Mouse (Mus musculus): Measurements from ENCODE around the gene Lpp. TPM values are rescaled to one million over a fixed set of nuclear protein-coding genes. Genes with fewer than 3 reads are reported as not detected.

Lpp gene
- total and polyA plus RNA-seq, 3 experiments = 0.64 to 1.2 (median 0.68) TPM

- in situ Hi-C loops (cut with MboI; ENCODE audit: low pct_ligation_motif_present, low pct_unique_long_range_greater_than_20kb, low sequenced_read_pairs) = no loop called here
- dilution Hi-C loops (cut with MboI; ENCODE audit: extremely low pct_ligation_motif_present, extremely low pct_unique_long_range_greater_than_20kb, low sequenced_read_pairs) = no loop called here
- H3K79me2 ChIP-seq (replicated peaks; ENCODE audit: control insufficient read depth, extremely low read depth, insufficient read depth, poor library complexity, severe bottlenecking) = no peaks in the 10 kb centered on the region
- no peaks in the 10 kb centered on the region for H3K9me3 ChIP-seq (replicated peaks; ENCODE audit: low read length)
- no peaks in the 10 kb centered on the region for H3K27me3 ChIP-seq (replicated peaks)
- no peaks in the 10 kb centered on the region for H3K4me1 ChIP-seq (ENCODE audit: control insufficient read depth in 1 of 2, insufficient read depth in 2 of 2)
- no peak for DNase-seq (ENCODE audit: extremely low read depth)
- no peak overlapping the region for H3K27ac ChIP-seq (ENCODE audit: insufficient read depth, low read depth)
- no peak for TF ChIP-seq MEF2A (IDR thresholded peaks at IDR 0.05; ENCODE audit: borderline replicate concordance, low read depth, low read length)
- no peak overlapping the region for H3K4me2 ChIP-seq (ENCODE audit: insufficient read depth, low read depth, poor library complexity, severe bottlenecking)
- no peaks in the 10 kb centered on the region for H3K36me3 ChIP-seq (replicated peaks in 1 of 2; ENCODE audit: control insufficient read depth in 1 of 2, insufficient read depth in 1 of 2, low read length in 1 of 2)
- no peak overlapping the region for H3K4me3 ChIP-seq (replicated peaks in 1 of 3; ENCODE audit: low read depth in 2 of 3, low read length in 2 of 3, poor library complexity in 1 of 3)
- H3K9ac ChIP-seq (ENCODE audit: insufficient read depth, low read depth) = no peak overlapping the region
Observed at GRCm38 (mm10) chr16:24454493-24454892, 61.2 kb downstream of the Lpp start.

GRCm38 (mm10) chr16:24455361-24455855, 62.1 kb downstream of the Lpp start:
- Histone ChIP-seq H3K4me1 (ENCODE audit: control insufficient read depth in 1 of 2, insufficient read depth in 2 of 2) (peaks cover 0 to 3% of the 10 kb centered on the region in 2 experiments; a peak in 1 of 4 replicates), H3K9me3 (replicated peaks; ENCODE audit: low read length) (no peaks in the 10 kb centered on the region), H3K9ac (ENCODE audit: insufficient read depth, low read depth) (no peak overlapping the region), H3K4me3 (replicated peaks in 1 of 3; ENCODE audit: low read depth in 2 of 3, low read length in 2 of 3, poor library complexity in 1 of 3) (no peak overlapping the region), H3K79me2 (replicated peaks; ENCODE audit: control insufficient read depth, extremely low read depth, insufficient read depth, poor library complexity, severe bottlenecking) (no peaks in the 10 kb centered on the region), H3K36me3 (replicated peaks in 1 of 2; ENCODE audit: control insufficient read depth in 1 of 2, insufficient read depth in 1 of 2, low read length in 1 of 2) (no peaks in the 10 kb centered on the region), H3K27ac (ENCODE audit: insufficient read depth, low read depth) (no peak overlapping the region), H3K4me2 (ENCODE audit: insufficient read depth, low read depth, poor library complexity, severe bottlenecking) (no peak overlapping the region), H3K27me3 (replicated peaks) (no peaks in the 10 kb centered on the region)
- no peak for TF ChIP-seq UBTF (IDR thresholded peaks at IDR 0.05; ENCODE audit: low read depth, low read length)
- TF ChIP-seq ZC3H11A (IDR thresholded peaks at IDR 0.05; ENCODE audit: low read depth, low read length) = no peak
- no peak for TF ChIP-seq MYC (IDR thresholded peaks at IDR 0.05; ENCODE audit: low read depth, low read length)
- no peak for TF ChIP-seq MAX (IDR thresholded peaks at IDR 0.05; ENCODE audit: low read length)
- in situ Hi-C loops (cut with MboI; ENCODE audit: low pct_ligation_motif_present, low pct_unique_long_range_greater_than_20kb, low sequenced_read_pairs) = no loop called here
- DNase-seq (ENCODE audit: extremely low read depth) = no peak
- dilution Hi-C loops (cut with MboI; ENCODE audit: extremely low pct_ligation_motif_present, extremely low pct_unique_long_range_greater_than_20kb, low sequenced_read_pairs) = no loop called here

- Histone ChIP-seq H3K4me1 (ENCODE audit: control insufficient read depth in 1 of 2, insufficient read depth in 2 of 2) (peaks cover 4 to 34% of the 10 kb centered on the region in 2 experiments; a peak in 3 of 4 replicates), H3K9me3 (replicated peaks; ENCODE audit: low read length) (no peaks in the 10 kb centered on the region), H3K79me2 (replicated peaks; ENCODE audit: control insufficient read depth, extremely low read depth, insufficient read depth, poor library complexity, severe bottlenecking) (no peaks in the 10 kb centered on the region), H3K4me2 (ENCODE audit: insufficient read depth, low read depth, poor library complexity, severe bottlenecking) (no peak overlapping the region), H3K4me3 (replicated peaks in 1 of 3; ENCODE audit: low read depth in 2 of 3, low read length in 2 of 3, poor library complexity in 1 of 3) (no peak overlapping the region), H3K36me3 (replicated peaks in 1 of 2; ENCODE audit: control insufficient read depth in 1 of 2, insufficient read depth in 1 of 2, low read length in 1 of 2) (no peaks in the 10 kb centered on the region), H3K9ac (ENCODE audit: insufficient read depth, low read depth) (no peak overlapping the region), H3K27me3 (replicated peaks) (peaks cover 1% of the 10 kb centered on the region), H3K27ac (ENCODE audit: insufficient read depth, low read depth) (no peak overlapping the region)
- in situ Hi-C loops (cut with MboI; ENCODE audit: low pct_ligation_motif_present, low pct_unique_long_range_greater_than_20kb, low sequenced_read_pairs) (no loop called here), dilution Hi-C loops (cut with MboI; ENCODE audit: extremely low pct_ligation_motif_present, extremely low pct_unique_long_range_greater_than_20kb, low sequenced_read_pairs) (no loop called here)
- no peak for TF ChIP-seq MAFK (IDR thresholded peaks at IDR 0.05; ENCODE audit: insufficient replicate concordance, low read length)
- no peak for TF ChIP-seq E2F4 (IDR thresholded peaks at IDR 0.05; ENCODE audit: insufficient replicate concordance, low read depth, low read length)
- TF ChIP-seq JUN (IDR thresholded peaks at IDR 0.05; ENCODE audit: insufficient read depth, low read depth, low read length) = no peak
- no peak for TF ChIP-seq USF1 (IDR thresholded peaks at IDR 0.05; ENCODE audit: low read depth, low read length)
- no peak for DNase-seq (ENCODE audit: extremely low read depth)
Observed at GRCm38 (mm10) chr16:24463842-24464241, 70.5 kb downstream of the Lpp start.

All from CH12.LX (cell line).